Mouse (Mus musculus) gastrocnemius, adult 2 months (tissue): ENCODE measurements at regions not wholly inside any gene's neighbourhood (a gene's known extent, or its start where the extent isn't known, plus 50 kb on each side); places are given as distances from the start of the nearest gene placed in this dataset.

ENCODE experiments used
- DNase-seq: peaks from one replicate; pipeline ENCODE4 v3.0.0; 2022
- H3K27ac ChIP-seq: fragments of 200-600 bp; 2 replicates; pipeline ENCODE4 v1.8.1; 2022; ENCODE audit warnings: mild to moderate bottlenecking
- H3K4me3 ChIP-seq: fragments of 200-600 bp; 2 replicates; pipeline ENCODE4 v1.8.1; 2022; ENCODE audit warnings: mild to moderate bottlenecking, moderate library complexity
- CTCF ChIP-seq: fragments of 200-600 bp; IDR thresholded peaks from 2 replicates; pipeline ENCODE4 v1.8.1; 2022; ENCODE audit warnings: antibody characterized with exemption, mild to moderate bottlenecking, moderate library complexity
- intact Hi-C: fragments of 180-260 bp; cut with DNase I; formaldehyde crosslinking; loops from one replicate; pipeline ENCODE4 v1.15.1; 2025

DNA sequence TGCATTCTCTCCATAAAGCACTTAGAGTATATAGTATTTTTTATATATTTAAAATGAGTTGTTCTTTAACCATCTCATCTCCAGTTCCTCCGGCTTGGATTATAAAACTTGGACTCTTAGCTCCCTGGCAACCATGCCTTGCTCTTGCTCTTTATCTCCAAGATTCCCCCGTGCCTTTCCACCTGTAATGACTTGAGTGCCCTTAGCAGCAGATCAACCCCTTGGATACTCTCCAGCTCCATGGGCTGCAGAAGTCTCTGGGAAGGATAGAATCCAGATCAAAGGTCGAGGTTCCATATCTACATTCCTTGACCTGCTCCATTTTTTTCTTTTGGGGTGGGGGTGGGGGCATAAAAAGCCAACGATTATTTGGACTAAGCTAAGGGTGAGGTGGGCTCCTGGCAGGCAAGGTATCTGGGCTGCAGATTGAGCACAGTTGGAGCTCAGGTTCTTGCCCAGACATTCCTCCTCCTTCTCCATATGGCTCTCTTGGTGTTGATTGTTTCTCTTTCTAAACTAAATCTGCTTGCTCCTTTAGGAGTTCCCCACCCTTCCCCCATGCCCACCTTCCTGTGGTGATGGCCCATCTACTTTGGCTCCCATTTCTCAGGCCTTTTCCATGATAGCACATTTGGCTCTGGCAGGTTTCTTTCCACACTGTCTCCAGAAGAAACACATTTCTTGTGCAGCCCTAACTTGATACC, 460.9 kb downstream of the Epha4 start:
- DNase-seq: no peak
- no peak for TF ChIP-seq CTCF
- H3K4me3 ChIP-seq: no peak overlapping the region
- H3K27ac ChIP-seq: no peak overlapping the region
- intact Hi-C loops: no loop called here

DNA sequence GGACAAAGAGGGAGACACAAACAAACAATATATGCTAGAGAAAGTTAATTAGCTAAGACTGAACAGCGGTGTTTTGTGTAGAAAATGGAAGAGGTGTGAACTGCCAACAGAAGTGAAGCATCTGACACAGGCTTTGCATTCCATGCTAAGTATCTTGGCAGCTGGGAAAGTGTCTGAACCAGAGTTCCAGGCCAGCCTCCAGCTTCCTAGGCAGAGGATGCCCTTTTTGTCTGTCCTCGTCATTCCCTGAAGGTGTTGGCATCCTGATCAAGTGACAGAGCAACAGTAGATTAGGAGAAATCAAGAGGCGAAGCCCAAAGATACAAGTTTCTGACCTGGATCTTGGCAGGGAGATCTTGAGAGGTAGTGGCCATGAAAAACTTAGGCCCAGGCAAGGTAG, 452.4 kb downstream of the Epha4 start:
- H3K4me3 ChIP-seq: no peak overlapping the region
- TF ChIP-seq CTCF: no peak
- intact Hi-C loops: no loop called here
- no peak overlapping the region for H3K27ac ChIP-seq
- DNase-seq: no peak

DNA sequence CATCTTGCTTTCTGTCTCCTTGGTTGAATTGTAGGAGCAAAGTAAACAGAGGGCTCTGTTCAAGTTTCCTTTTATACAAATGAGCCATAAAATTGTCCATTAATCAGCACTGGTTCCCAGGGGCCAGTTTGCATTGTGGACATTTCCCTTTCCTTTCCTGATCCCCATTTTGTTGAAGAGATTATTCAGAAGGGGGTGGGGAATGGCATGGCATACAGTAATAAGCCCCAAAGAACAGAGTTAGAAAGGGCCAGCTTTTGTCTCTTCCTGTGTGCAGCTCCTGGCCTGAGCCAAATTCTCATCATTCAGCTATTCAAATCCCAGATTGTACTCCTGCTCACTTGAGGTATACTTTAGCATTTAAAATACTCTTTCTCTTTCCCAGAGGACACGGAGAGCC, 441.8 kb downstream of the Epha4 start:
- no peak overlapping the region for H3K4me3 ChIP-seq
- H3K27ac ChIP-seq: no peak overlapping the region
- DNase-seq: no peak
- intact Hi-C loops: no loop called here
- TF ChIP-seq CTCF: no peak

- Histone ChIP-seq H3K4me3 (no peak overlapping the region), H3K27ac (no peak overlapping the region)
- TF ChIP-seq CTCF: no peak
- DNase-seq: no peak
- intact Hi-C loops: no loop called here
These were observed 439.7 kb downstream of the Epha4 start for GRCm38 (mm10) chr1:77074926-77075885.

- no peak for DNase-seq
- intact Hi-C loops: no loop called here
- Histone ChIP-seq H3K4me3 (no peak overlapping the region), H3K27ac (no peak overlapping the region)
- no peak for TF ChIP-seq CTCF
These were observed 434.1 kb downstream of the Epha4 start for GRCm38 (mm10) chr1:77080767-77081166.

DNA sequence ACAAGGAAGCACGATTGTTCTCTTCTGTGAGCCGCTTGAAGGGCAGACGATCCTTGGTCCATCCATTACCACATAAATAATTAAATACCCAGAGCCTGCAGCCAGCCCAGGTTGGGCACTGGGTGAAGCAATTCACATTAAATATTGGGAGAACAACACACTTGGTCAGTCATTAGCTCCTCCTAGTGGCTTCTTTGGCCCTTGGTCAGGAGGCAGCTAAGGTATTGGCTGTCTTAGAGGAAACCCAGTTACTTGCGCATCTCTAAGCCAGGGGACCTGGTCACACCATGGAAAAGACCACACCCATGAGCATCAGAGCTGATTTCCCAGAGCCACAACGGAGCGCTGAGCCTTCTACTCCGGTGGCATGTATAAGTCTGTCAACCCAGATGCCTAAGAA, 433.2 kb downstream of the Epha4 start:
- TF ChIP-seq CTCF: peak; percentile 47
- no peak for DNase-seq
- intact Hi-C loops: no loop called here
- no peak overlapping the region for H3K4me3 ChIP-seq
- no peak overlapping the region for H3K27ac ChIP-seq

GRCm38 (mm10) chr1:77082410-77082809, 432.5 kb downstream of the Epha4 start:
- H3K27ac ChIP-seq: no peak overlapping the region
- no peak overlapping the region for H3K4me3 ChIP-seq
- no peak for DNase-seq
- intact Hi-C loops: no loop called here
- no peak for TF ChIP-seq CTCF

DNA sequence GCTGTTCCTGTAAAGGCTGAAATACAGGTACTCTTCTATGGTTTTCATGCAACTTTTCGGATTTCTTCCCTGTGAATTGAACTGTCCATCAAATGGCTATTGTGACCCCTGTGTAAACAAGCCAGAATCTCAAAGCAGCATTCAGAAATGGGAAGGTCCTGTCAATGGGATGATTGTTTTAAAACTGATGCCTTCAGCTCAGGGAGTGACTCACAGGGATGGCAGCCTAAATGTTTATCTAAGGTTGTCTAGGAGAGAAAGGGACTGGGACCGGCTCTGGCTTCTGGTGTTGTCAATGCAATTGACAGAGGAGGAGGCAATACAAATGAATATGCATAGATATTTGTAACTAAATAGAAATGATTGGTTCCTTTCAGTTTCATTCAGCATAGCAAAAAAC, 421.3 kb downstream of the Epha4 start:
- no peak for DNase-seq
- intact Hi-C loops: no loop called here
- H3K27ac ChIP-seq: no peak overlapping the region
- no peak overlapping the region for H3K4me3 ChIP-seq
- TF ChIP-seq CTCF: no peak

DNA sequence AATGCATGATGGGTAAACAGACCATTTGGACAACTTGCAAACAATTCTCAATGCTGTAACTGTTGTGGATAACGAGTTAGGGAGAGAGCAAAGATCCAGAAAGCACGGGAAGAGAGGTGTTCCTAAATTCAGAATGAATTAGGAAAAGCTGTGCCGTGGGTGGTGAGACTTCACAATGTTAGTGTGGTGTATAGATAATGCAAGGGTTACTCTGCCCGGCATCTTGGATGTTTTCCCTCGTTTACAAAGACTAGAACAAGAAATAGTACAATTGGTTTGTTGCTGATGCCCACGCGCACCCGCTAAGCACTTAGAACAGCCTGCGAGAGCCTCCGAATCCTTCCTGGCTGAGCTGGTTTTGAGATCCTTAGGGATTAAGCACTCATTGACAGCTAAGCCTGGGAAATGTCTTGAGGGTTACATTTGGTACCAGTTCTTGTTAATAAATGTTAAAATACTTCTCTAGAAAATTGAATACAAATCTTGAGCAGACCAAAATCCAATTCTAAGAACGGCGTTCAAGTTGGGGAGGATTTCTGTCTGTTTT, 413.1 kb downstream of the Epha4 start:
- Histone ChIP-seq H3K4me3 (no peak overlapping the region), H3K27ac (no peak overlapping the region)
- intact Hi-C loops: no loop called here
- DNase-seq: no peak
- no peak for TF ChIP-seq CTCF

- intact Hi-C loops: no loop called here
- DNase-seq: peak; percentile 59
- H3K4me3 ChIP-seq: peak overlapping the region; percentile 42
- no peak overlapping the region for H3K27ac ChIP-seq
- no peak for TF ChIP-seq CTCF
These were observed 412.3 kb downstream of the Epha4 start for GRCm38 (mm10) chr1:77102421-77103133.

DNA sequence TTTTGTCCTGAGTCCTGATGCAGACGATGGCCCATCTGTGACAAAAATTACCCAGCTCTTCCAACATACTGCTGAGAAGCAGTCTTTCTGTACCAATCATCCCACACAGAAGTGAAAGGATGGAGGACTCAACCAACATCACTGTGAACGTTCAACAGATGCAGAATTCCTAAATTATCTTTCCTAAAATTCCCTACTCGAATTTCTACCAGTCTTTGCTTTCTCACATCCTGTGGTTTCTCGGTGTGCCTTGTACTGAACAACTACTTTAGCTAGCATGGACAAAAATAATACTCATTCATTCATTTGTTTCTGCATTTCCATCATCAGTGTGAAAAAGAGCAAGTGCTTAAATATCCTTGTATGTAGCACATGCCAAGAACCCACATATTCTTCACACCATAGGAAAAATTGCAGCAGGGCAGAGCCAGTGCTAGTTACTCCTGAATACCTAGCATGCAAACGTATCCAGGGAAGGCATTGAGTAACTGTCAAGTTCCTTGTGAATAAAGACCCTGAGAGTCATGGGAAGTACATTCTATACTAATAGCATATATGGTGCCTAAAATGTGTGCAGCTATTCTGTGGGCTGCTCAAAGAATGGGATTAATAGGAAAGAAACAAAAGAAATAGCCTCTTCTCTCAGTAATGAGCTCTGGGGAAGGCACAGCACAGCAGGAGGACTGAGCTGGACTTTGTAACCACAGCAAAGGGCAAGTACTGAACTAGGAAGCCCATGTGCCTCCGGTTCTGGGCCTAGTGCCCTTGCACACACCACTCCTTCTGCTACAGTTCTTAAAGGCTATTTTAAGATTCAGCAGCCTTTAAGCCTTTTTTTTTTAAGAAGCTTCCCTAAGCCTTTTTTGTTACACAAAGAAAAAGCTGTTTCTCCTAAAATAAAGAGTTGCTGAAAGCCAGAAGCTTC, 404.8 kb downstream of the Epha4 start:
- intact Hi-C loops: no loop called here
- TF ChIP-seq CTCF: no peak
- Histone ChIP-seq H3K27ac (no peak overlapping the region), H3K4me3 (no peak overlapping the region)
- DNase-seq: no peak

DNA sequence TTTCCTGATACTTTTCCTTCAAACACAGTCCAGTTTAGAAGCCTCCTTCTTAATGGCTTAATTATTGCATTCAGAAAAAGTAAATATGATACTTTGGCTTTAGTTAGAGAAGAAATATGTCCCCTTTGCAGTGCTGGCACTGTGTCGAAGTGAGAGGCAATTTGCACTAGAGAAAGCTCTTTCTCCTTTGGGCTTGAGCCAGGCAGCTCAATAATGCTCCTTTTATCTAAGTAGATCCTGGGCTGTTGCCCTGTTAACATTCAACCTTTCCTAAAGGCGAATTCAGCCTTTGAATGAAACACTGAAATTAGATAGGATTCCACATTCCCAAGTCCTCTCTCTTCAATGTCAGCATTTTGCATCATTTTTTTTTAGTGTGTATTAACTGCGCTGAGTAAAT, 386.5 kb downstream of the Epha4 start:
- no peak for TF ChIP-seq CTCF
- DNase-seq: no peak
- no peak overlapping the region for H3K4me3 ChIP-seq
- intact Hi-C loops: no loop called here
- H3K27ac ChIP-seq: no peak overlapping the region
